Mouse (Mus musculus) megakaryocyte, embryonic 14.5 days (primary cell): ENCODE data around the gene Gm20388.

Source experiments
- FLI1 ChIP-seq: IDR thresholded peaks from 2 replicates; pipeline ENCODE4 v1.6.1; 2012; ENCODE audit warnings: low read length, inconsistent platforms, mixed read lengths
- GATA1 ChIP-seq: IDR thresholded peaks from 3 replicates; pipeline ENCODE4 v1.6.1; 2012; ENCODE audit warnings: mixed read lengths, low read length, inconsistent platforms, borderline replicate concordance

DNA sequence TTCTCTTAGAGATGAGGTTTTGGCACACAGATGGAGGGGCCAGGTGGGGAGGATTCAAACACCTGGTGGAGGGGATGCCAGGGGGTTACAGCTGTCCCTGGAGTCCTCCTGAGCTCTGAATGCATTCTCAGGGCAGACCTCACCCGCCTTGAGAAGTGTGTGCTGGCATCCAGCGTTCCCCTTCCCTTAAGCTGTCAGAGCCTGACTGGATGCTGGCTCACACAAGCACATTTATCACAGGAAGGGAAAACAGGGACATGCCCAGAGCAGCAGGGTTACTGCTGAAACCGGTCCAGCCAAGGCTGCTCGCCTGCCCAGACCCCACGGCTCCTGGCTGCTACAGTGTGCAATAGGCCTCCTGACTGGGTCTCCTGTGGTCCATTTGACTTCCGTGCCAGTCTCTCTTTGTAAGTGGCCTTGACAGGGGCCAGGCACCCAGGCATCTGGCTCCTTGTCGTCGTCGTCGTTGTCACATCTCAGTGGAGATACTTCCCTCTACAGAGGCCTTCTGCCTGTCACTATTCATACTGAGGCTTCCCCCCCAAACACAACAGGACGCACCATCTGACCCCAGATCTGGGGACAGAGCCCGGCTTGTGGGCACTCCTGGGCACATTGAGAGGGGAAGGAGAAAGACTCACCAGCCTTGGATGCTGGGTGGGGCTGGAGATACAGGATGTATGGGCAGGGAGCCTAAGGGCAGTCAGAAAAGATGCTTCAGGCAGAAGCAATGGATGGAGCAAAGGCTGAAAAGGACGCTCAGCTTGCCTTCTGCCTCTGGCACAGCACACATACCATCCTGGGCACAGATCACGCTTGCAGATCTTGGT, 2810.4 kb downstream of the Gm20388 start:
- TF ChIP-seq GATA1: no peak
- no peak for TF ChIP-seq FLI1
